Mouse (Mus musculus) heart, embryonic 11.5 days (tissue): ENCODE results near the gene Prss48. TPM values are rescaled to one million over a fixed set of nuclear protein-coding genes. Genes with fewer than 3 reads are reported as not detected.
A peak's percentile ranks its signal among the peaks of the same experiment; 100 is the strongest.

ENCODE experiments used
- ATAC-seq: fragments of 200-750 bp; cut with Nextera tagmentation; replicated peaks from 2 replicates; pipeline ENCODE4 v1.8.0; 2017; ENCODE audit warnings: moderate library complexity; ENCODE audit not compliant: insufficient number of reproducible peaks, low FRiP score, low TSS enrichment
- H3K27ac ChIP-seq: fragments of 300-500 bp; sonication (generic); 2 replicates; pipeline ENCODE4 v1.5.1; 2014; ENCODE audit warnings: mild to moderate bottlenecking, low read depth, low read length
- H3K27me3 ChIP-seq: fragments of 300-500 bp; sonication (generic); 2 replicates; pipeline ENCODE4 v1.6.1; 2014; ENCODE audit warnings: mild to moderate bottlenecking, low read length, mixed read lengths; ENCODE audit not compliant: control insufficient read depth, insufficient read depth
- H3K36me3 ChIP-seq: fragments of 300-500 bp; sonication (generic); 2 replicates; pipeline ENCODE4 v1.6.1; 2014; ENCODE audit warnings: mild to moderate bottlenecking, low read length, moderate library complexity, mixed read lengths; ENCODE audit not compliant: control insufficient read depth, insufficient read depth
- H3K4me1 ChIP-seq: fragments of 300-500 bp; sonication (generic); 2 replicates; pipeline ENCODE4 v1.6.1; 2014; ENCODE audit warnings: low read length; ENCODE audit not compliant: control insufficient read depth, insufficient read depth
- H3K4me2 ChIP-seq: fragments of 300-500 bp; sonication (generic); 2 replicates; pipeline ENCODE4 v1.6.1; 2014; ENCODE audit warnings: mild to moderate bottlenecking, moderate library complexity
- H3K4me3 ChIP-seq: fragments of 300-500 bp; sonication (generic); 2 replicates; pipeline ENCODE4 v1.5.1; 2014; ENCODE audit warnings: low read depth, low read length
- H3K9ac ChIP-seq: fragments of 300-500 bp; sonication (generic); 2 replicates; pipeline ENCODE4 v1.6.1; 2014; ENCODE audit warnings: mild to moderate bottlenecking, low read depth, low read length, moderate library complexity
- H3K9me3 ChIP-seq: fragments of 300-500 bp; sonication (generic); replicated peaks from 2 replicates; pipeline ENCODE4 v1.6.1; 2016; ENCODE audit warnings: low read length; ENCODE audit not compliant: control insufficient read depth
- WGBS: fragments of 180-500 bp; shearing (Covaris S2); extraction: QIAGEN DNeasy Blood & Tissue Kit; methylation state at CpG from one replicate; pipeline ENCODE4 v1.1.7; 2014; ENCODE audit not compliant: insufficient replicate concordance; 5-methylcytosine and 5-hydroxymethylcytosine counted together
- polyA plus RNA-seq: library from polyadenylated mRNA; unstranded; fragments of >200 nt; fragmentation: Nextera tagmentation; extraction: Ambion mirVana; gene quantifications from 2 replicates; pipeline ENCODE4 v1.2.1, GENCODE M21; 2014

Prss48 gene
- polyA plus RNA-seq, result not detected in 2 replicates

DNA sequence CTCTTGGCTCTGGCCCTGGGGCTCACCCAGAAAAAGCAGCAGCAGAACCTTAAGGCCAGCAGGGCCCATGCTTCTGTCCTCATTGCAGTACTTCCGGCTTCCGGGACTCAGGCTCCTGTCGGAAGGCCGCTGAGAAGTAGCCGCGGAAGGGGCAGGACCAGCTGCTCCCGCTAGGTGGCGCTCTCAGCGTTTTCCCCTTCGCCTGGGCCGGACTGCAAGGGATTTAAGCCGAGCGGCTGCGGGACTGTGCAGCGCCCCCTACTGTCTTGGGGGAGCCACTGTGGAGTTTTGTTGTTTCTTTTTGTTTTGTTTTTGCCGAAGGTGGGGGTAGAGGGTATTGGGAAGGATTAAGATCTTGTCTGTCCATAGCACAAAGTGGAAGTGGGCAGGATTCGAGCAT is at the start of gene Prss48:
Prss48 (minus strand) TSS at position 69 of the 400 bp plus-strand sequence.
- Histone ChIP-seq H3K27me3 (no peaks in the 10 kb centered on the region), H3K4me1 (no peaks in the 10 kb centered on the region), H3K9me3 (no peaks in the 10 kb centered on the region), H3K4me2 (no peak within 1 kb of the TSS), H3K27ac (no peak within 1 kb of the TSS), H3K9ac (no peak within 1 kb of the TSS), H3K4me3 (no peak within 1 kb of the TSS), H3K36me3 (no peaks in the 10 kb centered on the region)
- 71% methylated on average over 17 of the region's 17 CpGs for WGBS
- no peak for ATAC-seq

DNA sequence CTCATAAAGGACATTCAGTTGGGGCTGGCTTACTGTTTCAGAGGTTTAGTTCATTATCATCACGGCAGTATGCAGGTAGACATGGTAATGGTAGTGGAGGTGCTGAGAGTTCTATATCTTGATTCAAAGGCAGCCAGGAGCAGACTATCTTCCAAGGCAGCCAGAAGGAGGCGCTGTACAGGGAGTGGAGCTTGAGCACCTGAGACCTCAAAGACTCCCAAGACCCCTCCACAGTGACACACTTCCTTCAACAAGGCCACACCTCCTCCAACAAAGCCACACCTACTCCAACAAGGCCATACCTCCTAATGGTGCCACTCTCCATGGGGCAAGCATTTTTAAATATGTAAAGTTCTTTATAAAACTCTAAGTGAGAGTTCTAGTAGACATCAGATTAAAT is 46.8 kb upstream of the Prss48 start:
- H3K4me3 ChIP-seq, result no peak overlapping the region
- H3K4me1 ChIP-seq, result no peaks in the 10 kb centered on the region
- 64% methylated on average over 2 of the region's 2 CpGs for WGBS
- no peak overlapping the region for H3K4me2 ChIP-seq
- no peak overlapping the region for H3K9ac ChIP-seq
- H3K9me3 ChIP-seq, result no peaks in the 10 kb centered on the region
- no peak overlapping the region for H3K27ac ChIP-seq
- H3K27me3 ChIP-seq, result no peaks in the 10 kb centered on the region
- ATAC-seq, result no peak
- H3K36me3 ChIP-seq, result 0 out of 2 replicates have a peak, but pooled peaks cover 4% of the 10 kb centered on the region

- 93% methylated on average over 9 of the region's 9 CpGs for WGBS
- H3K36me3 ChIP-seq, result 0 out of 2 replicates have a peak, but pooled peaks cover 4% of the 10 kb centered on the region
- H3K4me3 ChIP-seq, result no peak overlapping the region
- H3K9ac ChIP-seq, result no peak overlapping the region
- H3K4me2 ChIP-seq, result no peak overlapping the region
- no peaks in the 10 kb centered on the region for H3K27me3 ChIP-seq
- H3K4me1 ChIP-seq, result no peaks in the 10 kb centered on the region
- ATAC-seq, result no peak
- H3K27ac ChIP-seq, result no peak overlapping the region
- H3K9me3 ChIP-seq, result peaks cover 4% of the 10 kb centered on the region; the same call in 1 of the 2 replicates
These were observed 45.6 kb upstream of the Prss48 start for GRCm38 (mm10) chr3:86047686-86048408.

DNA sequence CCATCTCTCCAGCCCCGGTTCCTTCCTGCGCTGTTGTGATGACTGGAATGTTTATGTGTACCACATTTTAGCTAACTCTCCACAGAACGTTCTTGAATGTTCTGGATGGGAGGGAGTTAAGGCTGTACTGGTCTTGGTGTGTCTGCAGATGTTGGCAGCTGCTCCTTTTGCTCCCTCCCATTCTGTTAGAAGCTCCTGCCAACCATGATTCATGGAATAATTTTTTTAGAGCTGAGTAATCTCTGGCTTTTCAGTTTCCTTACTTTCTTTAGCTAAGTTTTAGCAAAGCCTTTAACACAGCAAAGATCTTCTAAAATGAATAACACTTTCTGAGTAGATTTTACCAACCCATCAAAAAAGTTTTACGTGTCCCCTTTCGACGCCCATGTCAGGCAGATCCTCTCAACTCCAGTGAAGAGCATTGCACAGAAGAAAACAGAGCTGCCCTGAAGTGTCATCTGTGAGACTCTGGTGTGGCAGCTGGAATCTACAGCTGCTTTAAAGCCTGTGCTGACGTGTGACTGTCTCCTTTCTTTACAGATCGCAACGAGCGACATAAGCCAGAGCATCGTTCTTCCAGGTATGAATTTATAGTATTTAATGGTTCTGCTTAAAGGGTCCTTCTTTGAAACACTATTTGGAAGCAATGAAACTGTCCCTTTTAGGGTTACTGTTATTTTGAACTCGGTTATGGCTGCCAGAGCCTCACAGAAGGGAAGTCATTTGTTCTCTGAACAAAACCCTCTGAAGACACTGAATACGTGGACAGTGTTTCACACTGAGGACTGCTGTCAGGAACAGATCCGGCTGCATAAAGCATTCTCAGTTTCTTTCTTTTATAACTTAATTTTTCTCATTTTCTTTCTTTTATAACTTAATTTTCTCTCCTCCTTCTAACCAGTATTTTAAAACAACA is 38.3 kb upstream of the Prss48 start:
- H3K36me3 ChIP-seq, result no peaks in the 10 kb centered on the region
- no peak overlapping the region for H3K4me3 ChIP-seq
- H3K4me2 ChIP-seq, result peak overlapping the region; percentile 29
- no peak overlapping the region for H3K9ac ChIP-seq
- ATAC-seq, result no peak
- H3K9me3 ChIP-seq, result peaks cover 4% of the 10 kb centered on the region; the same call in 1 of the 2 replicates
- H3K27ac ChIP-seq, result no peak overlapping the region
- WGBS, result 57% methylated on average over 14 of the region's 14 CpGs
- peaks cover 5% of the 10 kb centered on the region; the same call in 1 of the 2 replicates for H3K4me1 ChIP-seq
- H3K27me3 ChIP-seq, result no peaks in the 10 kb centered on the region

DNA sequence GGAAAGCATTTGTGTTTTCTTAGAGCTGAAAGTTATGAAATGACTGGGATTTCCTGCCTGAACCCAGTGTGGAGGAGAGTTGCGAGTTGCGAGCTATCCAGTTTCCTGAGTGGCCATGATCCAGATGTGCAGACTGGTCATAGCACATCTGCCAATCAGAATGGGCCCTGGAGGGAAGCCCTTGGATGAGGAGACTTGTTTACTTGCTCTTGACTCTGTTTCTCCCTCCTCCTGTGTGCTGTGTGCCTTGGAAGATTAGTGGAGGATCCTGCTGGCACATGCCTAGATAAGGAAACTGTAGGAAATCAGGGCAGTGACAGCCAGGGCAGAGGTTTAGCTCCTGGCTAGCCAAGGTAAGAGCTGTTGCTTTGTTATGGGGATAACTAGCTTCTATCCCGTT is 36.4 kb upstream of the Prss48 start:
- Histone ChIP-seq H3K4me1 (peaks cover 9% of the 10 kb centered on the region; the same call in 1 of the 2 replicates), H3K9ac (no peak overlapping the region), H3K27ac (no peak overlapping the region), H3K36me3 (no peaks in the 10 kb centered on the region), H3K27me3 (no peaks in the 10 kb centered on the region), H3K4me3 (no peak overlapping the region), H3K4me2 (no peak overlapping the region), H3K9me3 (peaks cover 4% of the 10 kb centered on the region; the same call in 1 of the 2 replicates)
- 24% methylated on average over 3 of the region's 3 CpGs for WGBS
- no peak for ATAC-seq

- Histone ChIP-seq H3K9ac (no peak overlapping the region), H3K9me3 (peaks cover 2% of the 10 kb centered on the region; the same call in 1 of the 2 replicates), H3K4me2 (no peak overlapping the region), H3K36me3 (no peaks in the 10 kb centered on the region), H3K4me1 (peaks cover 10% of the 10 kb centered on the region; the same call in 1 of the 2 replicates), H3K4me3 (no peak overlapping the region), H3K27me3 (no peaks in the 10 kb centered on the region), H3K27ac (no peak overlapping the region)
- 91% methylated on average over 9 of the region's 9 CpGs for WGBS
- no peak for ATAC-seq
These were observed 35.7 kb upstream of the Prss48 start for GRCm38 (mm10) chr3:86037926-86038484.

- no peak overlapping the region; the same call in 1 of the 2 replicates for H3K27ac ChIP-seq
- no peak for ATAC-seq
- H3K4me1 ChIP-seq, result peaks cover 8% of the 10 kb centered on the region; the same call in 1 of the 2 replicates
- H3K9me3 ChIP-seq, result no peaks in the 10 kb centered on the region
- H3K36me3 ChIP-seq, result no peaks in the 10 kb centered on the region
- H3K27me3 ChIP-seq, result no peaks in the 10 kb centered on the region
- no peak overlapping the region for H3K9ac ChIP-seq
- no peak overlapping the region for H3K4me3 ChIP-seq
- WGBS, result 61% methylated on average over 9 of the region's 9 CpGs
- H3K4me2 ChIP-seq, result no peak overlapping the region
These were observed 31.3 kb upstream of the Prss48 start for GRCm38 (mm10) chr3:86033455-86034090.

- ATAC-seq, result no peak
- Histone ChIP-seq H3K36me3 (no peaks in the 10 kb centered on the region), H3K4me3 (no peak overlapping the region), H3K4me2 (no peak overlapping the region), H3K27me3 (peaks cover 5% of the 10 kb centered on the region; the same call in 1 of the 2 replicates), H3K9ac (no peak overlapping the region), H3K4me1 (peaks cover 7% of the 10 kb centered on the region; the same call in 1 of the 2 replicates), H3K9me3 (no peaks in the 10 kb centered on the region), H3K27ac (no peak overlapping the region)
- WGBS, result 81% methylated on average over 4 of the region's 4 CpGs
These were observed 28.3 kb upstream of the Prss48 start for GRCm38 (mm10) chr3:86030566-86030965.
